Mouse (Mus musculus) small intestine, adult 2 months (tissue): ENCODE data around the gene Vsig10l.
A peak's percentile ranks its signal among the peaks of the same experiment; 100 is the strongest.

Source experiments
- CTCF ChIP-seq: fragments of 200-500 bp; IDR thresholded peaks from 2 replicates; pipeline ENCODE4 v1.5.1; 2012; ENCODE audit warnings: low read depth, mild to moderate bottlenecking, control low read depth, inconsistent platforms, low read length, moderate library complexity, mixed read lengths; ENCODE audit not compliant: insufficient replicate concordance, insufficient read length; ENCODE audit errors: extremely low read depth
- POLR2A ChIP-seq: fragments of 200-500 bp; IDR thresholded peaks from 2 replicates; pipeline ENCODE4 v1.6.1; 2012; ENCODE audit warnings: low read depth, mild to moderate bottlenecking, control low read depth, inconsistent platforms, low read length, moderate library complexity

- TF ChIP-seq CTCF: peak; percentile 99; the same call in 1 of the 2 replicates
- no peak for TF ChIP-seq POLR2A
These were observed 39.8 kb upstream of the Vsig10l start for GRCm38 (mm10) chr7:43422995-43423617.
